ENCODE assay signal across 27 mouse cellular contexts in genomic region chr11:84481661-84482060, GRCm38 (mm10). TPM values are rescaled to one million over a fixed set of nuclear protein-coding genes. Genes with fewer than 3 reads are reported as not detected.
DNase-seq lines count a peak whose midpoint lies in the region; ATAC-seq lines count a peak whose summit lies in the region.
"Had no signal": no experiment of that assay in that cellular context is flagged by ENCODE, and none has a peak within 500 bp of the region (broad histone marks: within the 10 kb centered on the region; RNA-seq: fewer than 3 reads in every experiment).

No protein-coding gene starts in this region.

- no peak overlapping the region for H3K4me2 ChIP-seq in hindbrain, embryonic 12.5 days (replicated peaks)
- no peak overlapping the region for H3K4me2 ChIP-seq in hindbrain, embryonic 11.5 days (replicated peaks; ENCODE audit: low read depth, low read length)
- no peak overlapping the region for H3K4me2 ChIP-seq in neural tube, embryonic 13.5 days
- no peak overlapping the region for H3K4me2 ChIP-seq in neural tube, embryonic 15.5 days
- H3K4me2 ChIP-seq in midbrain, embryonic 13.5 days (replicated peaks) = peak overlapping the region; percentile 17; the same call in 1 of the 2 replicates
- H3K4me2 ChIP-seq: embryonic facial prominence, embryonic 15.5 days; kidney, embryonic 15.5 days; limb, embryonic 12.5 days; liver, embryonic 13.5 days; stomach, embryonic 15.5 days had no signal

- peaks cover 12% of the 10 kb centered on the region for H3K4me1 ChIP-seq in hindbrain, embryonic 12.5 days
- no peaks in the 10 kb centered on the region for H3K4me1 ChIP-seq in hindbrain, embryonic 11.5 days (replicated peaks; ENCODE audit: control insufficient read depth, insufficient read depth, low read length)
- peaks cover 18% of the 10 kb centered on the region for H3K4me1 ChIP-seq in neural tube, embryonic 13.5 days (replicated peaks)
- H3K4me1 ChIP-seq in neural tube, embryonic 15.5 days = peaks cover 12% of the 10 kb centered on the region
- H3K4me1 ChIP-seq in midbrain, embryonic 13.5 days (replicated peaks) = peaks cover 30% of the 10 kb centered on the region
- H3K4me1 ChIP-seq: kidney, embryonic 15.5 days; limb, embryonic 12.5 days had no signal

- peak overlapping the region; percentile 2; the same call in 1 of the 2 replicates for H3K27ac ChIP-seq in hindbrain, embryonic 12.5 days
- no peak overlapping the region for H3K27ac ChIP-seq in hindbrain, embryonic 11.5 days (ENCODE audit: low read depth, low read length)
- peak overlapping the region; percentile 52 for H3K27ac ChIP-seq in neural tube, embryonic 13.5 days (replicated peaks)
- no peak overlapping the region for H3K27ac ChIP-seq in neural tube, embryonic 15.5 days (replicated peaks)
- H3K27ac ChIP-seq in midbrain, embryonic 13.5 days = peak overlapping the region; percentile 77
- H3K27ac ChIP-seq: embryonic facial prominence, embryonic 15.5 days; kidney, embryonic 15.5 days; left cerebral cortex, adult 2 months; limb, embryonic 12.5 days; liver, embryonic 13.5 days; stomach, embryonic 15.5 days had no signal

- WGBS in hindbrain, embryonic 12.5 days = 39% methylated on average over 7 of the region's 7 CpGs
- 57% methylated on average over 7 of the region's 7 CpGs for WGBS in hindbrain, embryonic 11.5 days
- WGBS in neural tube, embryonic 13.5 days = 28% methylated on average over 7 of the region's 7 CpGs
- 24% methylated on average over 7 of the region's 7 CpGs for WGBS in neural tube, embryonic 15.5 days
- WGBS in midbrain, embryonic 13.5 days = 10% methylated on average over 7 of the region's 7 CpGs

- H3K27me3 ChIP-seq in hindbrain, embryonic 12.5 days = no peaks in the 10 kb centered on the region
- no peaks in the 10 kb centered on the region for H3K27me3 ChIP-seq in hindbrain, embryonic 11.5 days (ENCODE audit: control insufficient read depth, insufficient read depth, low read length)
- H3K27me3 ChIP-seq in neural tube, embryonic 13.5 days = no peaks in the 10 kb centered on the region
- H3K27me3 ChIP-seq in neural tube, embryonic 15.5 days (replicated peaks) = no peaks in the 10 kb centered on the region
- no peaks in the 10 kb centered on the region for H3K27me3 ChIP-seq in midbrain, embryonic 13.5 days
- H3K27me3 ChIP-seq: embryonic facial prominence, embryonic 15.5 days; kidney, embryonic 15.5 days; limb, embryonic 12.5 days; liver, embryonic 13.5 days; stomach, embryonic 15.5 days had no signal

- no peak for ATAC-seq in hindbrain, embryonic 12.5 days (ENCODE audit: low FRiP score)
- ATAC-seq in hindbrain, embryonic 11.5 days (ENCODE audit: low FRiP score) = no peak
- ATAC-seq in neural tube, embryonic 13.5 days (ENCODE audit: low read depth) = no peak
- ATAC-seq in neural tube, embryonic 15.5 days (ENCODE audit: low FRiP score) = no peak
- ATAC-seq in midbrain, embryonic 13.5 days = no peak
- ATAC-seq in megakaryocyte progenitor cell, adult 5-6 weeks (replicated peaks; ENCODE audit: poor library complexity) = no peak
- ATAC-seq: forebrain, embryonic 16.5 days had no signal

- H3K4me3 ChIP-seq in hindbrain, embryonic 12.5 days = no peak overlapping the region
- no peak overlapping the region for H3K4me3 ChIP-seq in hindbrain, embryonic 11.5 days (ENCODE audit: low read depth, low read length)
- H3K4me3 ChIP-seq in neural tube, embryonic 13.5 days = no peak overlapping the region
- no peak overlapping the region for H3K4me3 ChIP-seq in neural tube, embryonic 15.5 days (replicated peaks)
- H3K4me3 ChIP-seq in midbrain, embryonic 13.5 days (replicated peaks) = no peak overlapping the region
- H3K4me3 ChIP-seq: embryonic facial prominence, embryonic 15.5 days; kidney, embryonic 15.5 days; left cerebral cortex, adult 2 months; limb, embryonic 12.5 days; liver, embryonic 13.5 days; stomach, embryonic 15.5 days had no signal

- H3K36me3 ChIP-seq in hindbrain, embryonic 12.5 days = no peaks in the 10 kb centered on the region
- no peaks in the 10 kb centered on the region for H3K36me3 ChIP-seq in hindbrain, embryonic 11.5 days (ENCODE audit: control insufficient read depth, insufficient read depth, low read length)
- no peaks in the 10 kb centered on the region for H3K36me3 ChIP-seq in neural tube, embryonic 13.5 days
- no peaks in the 10 kb centered on the region for H3K36me3 ChIP-seq in neural tube, embryonic 15.5 days
- no peaks in the 10 kb centered on the region for H3K36me3 ChIP-seq in midbrain, embryonic 13.5 days
- H3K36me3 ChIP-seq: embryonic facial prominence, embryonic 15.5 days; kidney, embryonic 15.5 days; limb, embryonic 12.5 days; liver, embryonic 13.5 days; stomach, embryonic 15.5 days had no signal

- H3K9ac ChIP-seq in hindbrain, embryonic 12.5 days = no peak overlapping the region
- H3K9ac ChIP-seq in hindbrain, embryonic 11.5 days (ENCODE audit: low read depth, low read length) = no peak overlapping the region
- no peak overlapping the region for H3K9ac ChIP-seq in neural tube, embryonic 13.5 days
- no peak overlapping the region for H3K9ac ChIP-seq in neural tube, embryonic 15.5 days (replicated peaks)
- no peak overlapping the region for H3K9ac ChIP-seq in midbrain, embryonic 13.5 days (replicated peaks)
- H3K9ac ChIP-seq: embryonic facial prominence, embryonic 15.5 days; kidney, embryonic 15.5 days; limb, embryonic 12.5 days; liver, embryonic 13.5 days; stomach, embryonic 15.5 days had no signal

- intact Hi-C loops in left cerebral cortex, postnatal 25 days (cut with DNase I) = no loop called here

- DNase-seq in hindbrain, embryonic 11.5 days (ENCODE audit: low spot score) = no peak
- no peak for DNase-seq in left cerebral cortex, postnatal 25 days (ENCODE audit: low spot score in 2 of 2)
- DNase-seq: cerebellum, adult 9-11 months; embryo, embryonic 11 days; heart, adult 18-20 months; liver, embryonic 13.5 days; right cerebral cortex, postnatal 14 days; thymus, adult 2 months had no signal

- H3K9me3 ChIP-seq in hindbrain, embryonic 12.5 days (replicated peaks) = no peaks in the 10 kb centered on the region
- no peaks in the 10 kb centered on the region for H3K9me3 ChIP-seq in hindbrain, embryonic 11.5 days (ENCODE audit: control insufficient read depth, low read length)
- no peaks in the 10 kb centered on the region for H3K9me3 ChIP-seq in neural tube, embryonic 13.5 days
- H3K9me3 ChIP-seq in neural tube, embryonic 15.5 days (replicated peaks) = no peaks in the 10 kb centered on the region
- no peaks in the 10 kb centered on the region for H3K9me3 ChIP-seq in midbrain, embryonic 13.5 days
- H3K9me3 ChIP-seq: embryonic facial prominence, embryonic 15.5 days; kidney, embryonic 15.5 days; limb, embryonic 12.5 days; liver, embryonic 13.5 days; stomach, embryonic 15.5 days had no signal

RNA-seq across cellular contexts. Expression of gene Aatf, which starts 31.7 kb away (rescaled TPM):
- 53.2 and 55.6 TPM in 2 replicates for polyA plus RNA-seq in hindbrain, embryonic 12.5 days (2016; fragmentation: Nextera tagmentation; extraction: Ambion mirVana)
- 59.9 and 64.5 TPM in 2 replicates for polyA plus RNA-seq in hindbrain, embryonic 11.5 days (2014; fragmentation: Nextera tagmentation; extraction: Ambion mirVana)
- 50.0 and 51.7 TPM in 2 replicates for polyA plus RNA-seq in neural tube, embryonic 13.5 days (2015; fragmentation: Nextera tagmentation; extraction: Ambion mirVana)
- 49.8 and 53.9 TPM in 2 replicates for polyA plus RNA-seq in neural tube, embryonic 15.5 days (2015; fragmentation: Nextera tagmentation; extraction: Ambion mirVana)
- polyA plus RNA-seq in midbrain, embryonic 13.5 days (2015; fragmentation: Nextera tagmentation; extraction: Ambion mirVana) = 59.5 and 60.7 TPM in 2 replicates
- total RNA-seq in left cerebral cortex, postnatal 25 days (2021) = 10 to 100 TPM; 17.7 to 22.5 TPM
- 56.9 and 60.5 TPM in 2 replicates for total RNA-seq in megakaryocyte progenitor cell, adult 5-6 weeks (2015)
- total RNA-seq in megakaryocyte progenitor cell, adult 5-6 weeks (2017) = 98.8 and 108 TPM in 2 replicates

RNA-seq across cellular contexts. Expression of gene Lhx1, which starts 43.7 kb away (rescaled TPM):
- 65.0 and 68.8 TPM in 2 replicates for polyA plus RNA-seq in hindbrain, embryonic 12.5 days (2016; fragmentation: Nextera tagmentation; extraction: Ambion mirVana)
- polyA plus RNA-seq in hindbrain, embryonic 11.5 days (2014; fragmentation: Nextera tagmentation; extraction: Ambion mirVana) = 53.3 and 57.3 TPM in 2 replicates
- 50.0 and 58.8 TPM in 2 replicates for polyA plus RNA-seq in neural tube, embryonic 13.5 days (2015; fragmentation: Nextera tagmentation; extraction: Ambion mirVana)
- polyA plus RNA-seq in neural tube, embryonic 15.5 days (2015; fragmentation: Nextera tagmentation; extraction: Ambion mirVana) = 30.0 and 37.6 TPM in 2 replicates
- 57.5 and 62.7 TPM in 2 replicates for polyA plus RNA-seq in midbrain, embryonic 13.5 days (2015; fragmentation: Nextera tagmentation; extraction: Ambion mirVana)
- total RNA-seq in left cerebral cortex, postnatal 25 days (2021) = under 1 TPM in 1 of 2 experiments, not detected in 1; 0.18 TPM
- not detected in 2 replicates for total RNA-seq in megakaryocyte progenitor cell, adult 5-6 weeks (2015)
- total RNA-seq in megakaryocyte progenitor cell, adult 5-6 weeks (2017) = 0.07 TPM in 1 of 2 replicates, not detected in the other
- total RNA-seq: gastrocnemius, adult 18-20 months; heart, adult 18-20 months; hematopoietic stem cell, adult 5-6 weeks; megakaryocyte-erythroid progenitor cell, adult 5-6 weeks had no signal
- polyA plus RNA-seq: C2C12; heart, embryonic 14.5 days; limb, embryonic 12.5 days; lung, embryonic 16.5 days; spleen, adult 2 months; urinary bladder, adult 2 months had no signal

Comparison
In these comparisons a context has a peak if more than half of its experiments do, and no peak if none do; other contexts are left out.
1. H3K27ac ChIP-seq: peak in hindbrain, embryonic 12.5 days (single experiment), neural tube, embryonic 13.5 days (single experiment) and midbrain, embryonic 13.5 days (single experiment); none in hindbrain, embryonic 11.5 days (single experiment) and neural tube, embryonic 15.5 days (single experiment).